Mouse (Mus musculus) T-helper 2 cell (primary cell): ENCODE measurements around the gene Ngfr.

Experiments used
- in situ Hi-C: fragments of 300-600 bp; cut with MboI, MseI; formaldehyde crosslinking; loops from one replicate; pipeline ENCODE4 v1.15.1; 2025; ENCODE audit warnings: high pct_unique_total_duplicates

Gene Ngfr

DNA sequence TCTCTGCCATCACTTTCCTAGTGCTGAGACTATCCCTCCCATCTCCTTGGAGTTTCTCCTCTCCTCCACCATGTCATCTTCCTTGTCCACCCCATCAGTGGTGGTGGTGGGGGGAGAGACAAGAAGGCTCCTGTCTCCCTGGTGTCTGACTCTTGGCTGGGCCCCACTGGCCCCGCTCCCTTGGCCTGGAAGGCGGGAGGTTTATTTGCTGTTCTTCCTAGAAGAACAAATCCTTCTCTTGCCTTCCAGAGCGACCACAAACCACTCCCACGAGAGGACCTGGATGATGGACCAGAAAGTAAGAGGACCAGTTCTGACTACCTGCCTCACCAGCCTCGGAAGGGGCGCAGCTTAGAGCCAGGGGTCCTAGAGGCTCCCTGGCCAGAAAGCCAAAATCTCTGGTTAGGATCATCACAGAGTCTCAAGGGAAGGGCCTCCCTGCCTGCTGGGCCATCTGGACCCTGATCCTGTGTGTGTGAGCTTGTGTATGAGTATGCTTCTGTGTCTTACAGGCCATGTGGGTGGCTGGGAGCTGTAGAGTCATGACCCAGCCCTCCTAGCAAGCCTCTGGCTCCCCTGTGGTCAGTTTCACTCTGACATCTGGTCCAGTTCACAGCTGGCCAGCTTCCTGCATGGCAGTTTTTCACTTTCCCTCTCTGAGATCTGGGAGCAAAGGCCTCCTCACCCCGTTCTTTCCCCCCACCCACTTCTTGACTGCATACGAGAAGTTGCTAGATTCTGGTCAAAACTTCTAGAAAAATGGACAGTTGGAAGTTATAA lies 19.4 kb downstream of the Ngfr start:
- in situ Hi-C loops, result no loop called here

DNA sequence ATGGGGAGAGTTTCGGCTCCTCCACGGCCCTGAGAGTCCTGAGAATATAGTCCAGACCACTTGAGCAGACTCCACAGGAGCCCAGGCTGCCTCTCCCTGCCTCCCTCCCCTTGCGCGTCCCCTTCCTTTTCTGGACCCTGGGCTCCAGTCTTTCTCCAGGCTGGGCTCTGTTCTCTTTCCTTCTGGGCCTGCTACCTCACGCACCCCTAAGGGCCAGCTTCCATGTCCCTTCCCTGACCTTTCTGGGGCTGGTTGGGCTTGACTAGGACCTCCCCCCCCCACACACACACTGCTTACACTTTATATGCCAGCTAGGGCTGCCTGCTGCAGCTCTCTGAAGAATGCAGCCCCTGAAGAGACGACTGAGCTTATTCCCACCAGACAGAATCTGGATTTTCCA lies 20.2 kb downstream of the Ngfr start:
- in situ Hi-C loops, result no loop called here

DNA sequence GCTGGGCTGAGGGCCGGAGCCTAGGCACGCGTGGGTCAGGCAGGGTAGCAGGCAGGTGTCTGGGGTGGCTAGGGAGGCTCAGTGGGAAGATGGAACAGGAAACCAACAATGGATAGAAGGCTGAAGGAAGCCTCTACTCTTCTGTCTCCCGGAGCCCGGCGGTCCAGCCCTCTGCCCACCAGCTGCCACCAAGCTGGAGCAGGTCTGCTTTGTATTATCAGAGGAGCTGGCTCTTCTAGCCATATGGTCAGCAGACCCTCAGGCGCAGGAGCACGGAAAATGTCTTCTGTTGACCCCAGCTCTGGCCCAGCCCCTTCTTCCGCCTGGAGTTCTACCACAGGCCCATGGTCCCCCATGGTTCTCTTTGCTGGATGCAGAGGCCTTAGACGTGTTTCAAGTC lies 22.2 kb downstream of the Ngfr start:
- in situ Hi-C loops, result no loop called here

DNA sequence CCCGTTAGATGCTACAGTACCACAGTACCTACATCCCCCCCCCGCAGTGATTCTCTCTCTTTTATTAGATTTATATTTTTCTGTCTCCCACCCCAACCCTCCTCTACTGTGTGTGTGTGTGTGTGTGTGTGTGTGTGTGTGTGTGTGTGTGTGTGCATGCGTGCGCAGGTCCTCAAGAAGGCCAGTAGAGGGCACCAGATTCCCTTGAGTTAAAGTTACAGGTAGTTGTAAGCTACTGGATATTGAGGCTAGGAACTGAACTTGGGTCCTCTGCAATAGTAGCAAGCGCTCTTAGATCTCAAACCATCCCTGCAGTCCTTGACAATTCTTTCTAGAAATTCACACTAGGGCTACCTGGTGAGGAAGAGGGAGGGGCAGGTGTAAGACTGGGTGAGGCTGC lies 23.7 kb downstream of the Ngfr start:
- in situ Hi-C loops, result no loop called here

DNA sequence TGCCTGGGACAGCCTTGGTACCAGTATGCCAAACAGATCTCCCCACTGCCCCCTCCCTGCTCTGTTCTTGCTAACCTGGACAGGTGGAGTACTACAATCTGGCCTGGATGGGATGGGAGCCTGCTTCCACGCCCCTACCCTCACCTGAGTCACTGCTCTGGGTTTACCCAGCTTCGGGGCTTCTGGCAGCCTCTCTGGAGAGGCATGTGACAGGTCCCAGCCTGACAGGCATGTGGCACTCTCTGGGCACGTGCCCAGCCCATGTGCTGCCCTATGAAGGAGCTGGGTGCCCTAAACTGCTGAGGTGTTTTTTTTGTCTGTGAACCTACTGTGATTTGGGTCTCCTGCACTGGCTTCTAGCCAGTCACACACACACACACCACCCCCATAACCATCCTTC lies 26.8 kb downstream of the Ngfr start:
- in situ Hi-C loops, result no loop called here

DNA sequence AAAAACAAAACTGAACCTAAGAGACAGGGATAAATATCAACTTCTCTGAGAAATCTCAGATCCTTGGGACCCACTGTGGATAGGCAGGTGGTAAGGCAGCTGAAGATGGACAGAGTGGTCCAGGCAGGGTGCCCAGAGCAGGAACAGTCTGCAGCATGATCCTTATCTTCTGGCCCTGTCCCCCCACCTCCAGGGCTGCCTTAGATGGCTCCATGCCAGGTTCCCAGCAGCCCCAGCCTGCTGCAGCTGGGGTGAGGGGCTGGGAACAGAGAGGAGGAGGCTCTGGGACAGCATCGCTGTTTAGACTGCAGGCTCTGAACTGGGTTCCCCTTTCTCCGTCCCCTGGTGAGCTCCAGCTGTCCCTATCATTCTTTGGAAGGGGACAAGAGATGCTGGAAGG lies 27.8 kb downstream of the Ngfr start:
- in situ Hi-C loops, result no loop called here

DNA sequence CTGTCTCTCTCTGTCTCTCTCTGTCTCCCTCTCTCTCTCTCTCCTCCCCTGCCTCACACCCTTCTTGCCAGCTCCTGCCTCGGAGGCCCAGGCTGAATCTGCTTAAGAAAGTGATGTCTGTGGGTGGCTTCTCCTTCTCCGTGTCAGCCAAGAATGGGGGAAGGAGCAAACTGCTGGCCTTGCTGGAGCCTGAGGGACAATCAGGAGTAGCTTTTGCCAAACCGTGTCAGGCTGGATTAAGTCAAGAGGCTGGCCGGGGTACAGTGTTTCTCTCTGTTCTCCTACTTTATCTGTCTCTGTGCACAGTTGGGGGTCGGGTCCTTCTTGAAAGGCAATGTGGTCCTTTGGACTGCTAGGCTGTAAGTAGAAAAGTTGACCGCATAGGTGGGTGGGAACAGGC lies 29.8 kb downstream of the Ngfr start:
- in situ Hi-C loops, result no loop called here

DNA sequence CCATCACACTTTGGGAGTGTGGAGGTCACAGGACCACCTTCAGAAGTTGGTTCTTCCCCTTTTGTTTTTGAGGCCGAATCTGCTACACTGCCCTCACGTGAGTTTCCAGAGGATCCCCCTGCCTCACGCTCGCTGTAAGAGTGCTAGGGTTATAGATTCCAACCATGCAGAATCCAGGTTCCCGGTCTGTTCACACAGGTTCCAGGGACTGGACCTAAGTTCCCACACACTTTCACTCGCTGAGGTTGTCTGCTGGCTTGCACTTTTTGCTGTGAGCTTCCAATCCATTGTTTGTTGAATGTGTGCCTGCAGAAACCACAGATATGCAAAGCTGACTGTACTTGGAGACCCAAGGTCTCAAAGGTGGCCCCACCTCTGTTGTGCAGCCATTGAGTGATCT lies 30.5 kb downstream of the Ngfr start:
- in situ Hi-C loops, result no loop called here

DNA sequence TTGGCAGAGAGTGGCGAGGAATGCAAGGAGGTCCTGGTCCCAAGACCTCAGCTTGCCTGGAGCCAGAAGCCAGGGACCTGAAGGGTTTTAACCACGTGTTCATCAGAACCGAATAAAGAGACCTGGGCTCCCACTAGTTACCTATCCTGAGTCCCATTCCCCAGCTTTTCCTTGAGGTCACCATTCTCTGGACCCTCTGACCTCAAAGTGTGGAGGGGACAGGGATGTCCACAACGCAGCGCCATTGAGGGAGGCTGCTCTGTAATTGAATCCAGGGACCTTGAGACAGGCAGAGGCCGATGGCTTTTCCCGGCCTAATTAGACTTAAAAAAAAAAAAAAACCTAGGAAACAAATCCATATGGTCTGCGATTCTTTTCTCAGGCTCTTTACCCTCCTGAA lies 32.3 kb downstream of the Ngfr start:
- in situ Hi-C loops, result no loop called here

DNA sequence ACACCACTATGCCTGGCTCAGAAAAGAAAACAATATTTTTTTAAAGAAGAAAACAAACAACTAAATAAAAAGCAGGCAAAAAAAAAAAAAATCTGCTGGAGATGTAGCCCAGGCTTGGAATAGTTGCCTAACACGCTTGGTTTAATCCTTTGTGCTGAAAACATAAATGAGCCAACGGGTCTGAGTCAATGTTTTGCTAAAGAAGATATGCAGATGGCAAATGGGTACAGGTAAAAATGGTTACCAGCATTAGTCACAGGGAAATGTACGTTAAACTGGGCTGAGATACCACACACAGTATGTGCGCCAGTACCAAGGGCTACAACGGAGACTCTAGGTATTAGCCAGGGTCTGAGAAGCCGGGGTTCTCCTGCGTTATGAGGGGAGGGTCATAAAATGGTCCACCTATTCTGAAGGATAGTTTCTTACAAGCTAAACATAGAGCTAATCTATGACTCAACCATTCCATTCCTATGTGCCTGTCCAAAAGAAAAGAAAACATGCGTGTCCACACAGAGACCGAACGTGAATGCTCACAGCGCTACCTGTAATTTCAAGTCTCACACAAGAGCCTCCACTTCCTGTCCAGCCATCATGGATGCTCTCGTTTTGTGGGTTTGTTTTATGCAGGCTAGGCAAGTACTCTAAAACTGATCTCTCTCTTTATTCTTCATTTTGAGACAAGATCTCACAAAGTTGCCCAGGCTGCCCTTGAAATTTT lies 37.1 kb downstream of the Ngfr start:
- in situ Hi-C loops, result no loop called here

DNA sequence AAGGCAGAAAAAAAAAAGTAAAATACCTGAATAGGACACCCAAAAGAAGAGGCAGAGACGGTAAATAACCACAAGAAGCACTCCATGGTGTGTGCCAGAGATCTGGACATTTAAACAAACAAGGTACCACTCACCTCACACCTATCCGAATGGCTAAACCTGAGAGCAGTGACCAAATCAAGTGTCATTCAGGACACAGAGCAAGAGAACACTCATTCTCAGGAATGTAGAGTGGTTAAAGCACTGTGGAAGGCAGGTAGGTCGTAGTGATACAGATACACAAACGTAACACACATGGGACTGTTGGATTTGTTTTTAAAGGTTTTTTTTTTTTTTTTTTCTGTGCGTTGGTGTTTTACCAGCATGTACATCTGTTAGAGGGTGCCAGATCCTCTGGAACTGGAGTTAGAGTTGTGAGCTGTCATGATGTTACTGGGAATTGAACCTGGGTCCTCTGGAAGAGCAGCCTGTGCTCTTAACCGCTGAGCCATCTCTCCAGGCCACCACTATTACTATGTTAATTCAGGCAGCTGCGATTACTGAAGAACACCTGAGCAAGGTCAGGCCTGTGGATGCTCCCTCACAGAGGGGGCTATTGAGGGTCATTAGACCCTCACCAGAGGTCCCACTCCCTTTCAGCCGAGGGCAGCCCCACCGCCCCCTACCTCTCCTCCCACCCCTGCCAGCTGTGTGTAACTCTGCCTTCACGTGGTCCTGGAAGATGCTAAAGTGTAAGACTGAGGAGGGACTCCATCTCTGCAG lies 41.3 kb downstream of the Ngfr start:
- in situ Hi-C loops, result no loop called here

DNA sequence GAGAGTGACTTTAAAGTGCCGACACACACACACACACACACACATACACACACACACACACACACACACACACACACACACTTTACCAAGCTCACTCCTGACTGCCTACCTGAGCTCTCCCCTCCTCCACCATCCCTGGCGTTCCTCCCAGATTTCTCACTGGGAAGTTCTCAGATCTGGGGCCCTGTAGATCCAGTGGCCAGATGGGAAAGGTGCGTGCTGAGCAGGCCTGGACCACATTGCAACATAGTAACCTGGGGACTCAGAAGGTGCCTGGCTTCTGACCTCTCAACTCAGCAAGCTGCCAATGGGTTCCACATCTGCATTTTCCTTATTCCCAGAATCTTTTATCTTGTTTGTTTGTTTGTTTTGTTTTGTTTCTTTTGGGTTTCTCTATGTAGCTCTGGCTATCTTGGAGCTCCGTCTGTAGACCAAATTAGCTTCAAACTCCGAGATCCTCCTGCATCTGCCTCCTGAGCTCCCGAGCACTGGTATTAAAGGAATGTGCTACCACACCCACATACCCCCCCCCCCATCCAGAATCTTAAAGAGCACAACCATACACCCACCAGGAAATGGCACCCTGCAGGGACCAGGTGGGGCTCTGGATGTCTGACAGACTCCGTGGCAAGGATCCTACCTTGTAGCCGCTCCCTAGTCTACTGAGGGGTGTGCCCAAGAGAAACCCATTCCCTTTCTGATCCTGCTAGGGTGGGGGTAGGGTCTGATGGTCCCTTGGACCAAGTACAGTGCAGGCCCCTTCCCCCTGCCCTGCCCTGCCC lies 42.8 kb downstream of the Ngfr start:
- in situ Hi-C loops, result no loop called here

DNA sequence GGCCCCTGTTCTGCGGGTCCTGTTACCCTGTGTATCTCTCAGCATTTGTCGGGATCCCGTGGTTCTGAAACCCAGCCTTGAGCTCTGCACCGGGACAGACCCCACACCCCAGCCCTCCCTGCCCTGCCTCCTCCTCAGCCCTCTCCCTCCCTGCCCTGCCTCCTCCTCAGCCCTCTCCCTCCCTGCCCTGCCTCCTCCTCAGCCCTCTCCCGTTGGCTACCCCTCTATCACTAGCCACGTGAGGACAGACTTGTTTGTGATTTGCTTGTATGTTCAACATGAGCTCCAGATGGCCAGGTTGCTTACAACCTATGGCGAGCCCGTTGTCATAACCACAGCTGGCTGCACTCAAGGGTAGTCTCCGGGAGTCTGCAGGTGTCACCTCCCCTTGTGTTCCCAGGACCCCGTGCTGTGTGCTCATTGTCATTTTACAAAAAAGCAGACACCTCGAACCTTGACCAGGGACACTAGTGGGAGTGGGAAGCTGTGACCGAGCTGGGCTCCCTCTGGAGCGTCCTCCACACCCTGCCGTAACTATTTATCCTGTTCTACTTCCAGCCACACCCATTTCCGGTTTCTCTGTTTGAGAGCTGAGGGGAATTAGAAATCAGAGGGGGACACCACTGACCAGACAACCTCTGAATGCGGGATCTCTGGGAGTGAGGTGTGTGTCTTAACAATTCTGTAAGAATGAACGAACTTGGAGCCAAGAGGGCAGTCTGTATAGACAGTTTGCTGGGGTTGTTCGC lies 46.7 kb downstream of the Ngfr start:
- in situ Hi-C loops, result no loop called here

DNA sequence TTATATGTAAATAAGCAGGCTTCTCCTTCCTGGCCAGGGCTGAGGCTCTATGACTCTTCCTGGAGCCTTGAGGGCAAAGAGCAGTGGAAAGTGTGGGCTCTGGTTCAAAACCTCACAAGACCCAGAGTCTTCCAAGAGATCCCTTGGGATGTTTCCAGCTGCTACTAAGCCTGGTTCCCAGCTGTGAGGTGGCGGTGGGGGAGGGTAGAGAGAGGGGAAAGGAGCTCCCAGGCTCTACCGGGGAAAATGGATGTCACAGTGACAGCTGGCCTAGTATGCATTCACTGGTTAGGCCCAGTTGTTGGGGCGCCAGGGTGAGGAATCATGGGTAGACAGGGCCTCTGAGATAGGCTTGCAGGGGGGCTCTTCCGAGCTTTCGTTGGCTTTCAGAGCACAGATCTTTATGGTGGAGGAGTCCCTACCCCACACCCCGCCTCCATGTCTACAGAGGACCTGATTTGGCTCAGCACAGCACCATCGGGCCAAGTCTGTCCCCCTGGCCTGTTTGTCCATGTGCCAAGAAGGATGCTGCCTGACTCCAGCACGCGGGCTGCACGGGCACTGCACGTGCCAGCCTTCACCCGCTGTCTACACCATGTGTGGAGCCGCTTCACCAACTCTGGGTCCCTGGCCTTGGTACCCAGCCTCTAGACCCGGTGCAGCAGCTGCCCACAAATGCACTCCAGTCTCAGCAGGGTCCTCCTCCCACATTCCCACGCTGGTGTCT lies 49.0 kb downstream of the Ngfr start:
- in situ Hi-C loops, result loop anchor here (5.0 to 10.0 kb wide), 2 partner anchors 64 to 114 kb away; no protein-coding TSS in a partner anchor

DNA sequence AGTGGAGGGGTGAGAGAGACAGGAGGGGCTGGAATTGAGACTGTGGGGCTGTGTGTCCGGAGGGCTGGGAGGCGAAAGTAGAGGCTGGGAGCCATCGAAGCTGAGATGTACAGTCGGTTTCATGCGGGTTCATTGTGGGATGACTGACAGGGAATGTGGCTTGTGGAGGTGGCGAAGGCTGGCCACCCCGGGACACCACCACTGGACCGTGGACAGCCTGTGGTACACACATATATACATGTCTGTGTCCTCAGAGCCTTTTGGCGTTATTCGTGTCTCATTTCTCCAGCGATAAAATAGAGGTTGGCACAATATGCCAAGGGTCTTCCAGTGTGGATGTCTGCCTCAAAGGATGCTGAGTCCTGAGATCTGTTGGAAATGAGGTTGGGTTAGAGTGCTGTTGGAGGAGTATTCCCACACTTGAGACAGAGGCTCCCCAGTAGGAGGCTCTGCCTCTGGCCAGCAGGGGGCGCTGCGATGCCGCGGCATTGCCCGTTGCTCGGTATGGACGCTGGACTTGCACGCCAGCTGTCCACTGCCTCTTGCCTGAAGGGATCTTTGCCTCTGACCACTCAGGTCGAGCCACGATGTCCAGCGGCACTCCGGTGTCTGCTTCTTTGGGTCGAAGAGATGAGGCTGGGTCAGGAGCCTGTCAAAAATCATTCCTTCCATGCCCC lies 53.9 kb downstream of the Ngfr start:
- in situ Hi-C loops, result loop anchor here (5.0 to 10.0 kb wide), 2 partner anchors 54 to 59 kb away; partner anchors contain the start of gene Ngfr

DNA sequence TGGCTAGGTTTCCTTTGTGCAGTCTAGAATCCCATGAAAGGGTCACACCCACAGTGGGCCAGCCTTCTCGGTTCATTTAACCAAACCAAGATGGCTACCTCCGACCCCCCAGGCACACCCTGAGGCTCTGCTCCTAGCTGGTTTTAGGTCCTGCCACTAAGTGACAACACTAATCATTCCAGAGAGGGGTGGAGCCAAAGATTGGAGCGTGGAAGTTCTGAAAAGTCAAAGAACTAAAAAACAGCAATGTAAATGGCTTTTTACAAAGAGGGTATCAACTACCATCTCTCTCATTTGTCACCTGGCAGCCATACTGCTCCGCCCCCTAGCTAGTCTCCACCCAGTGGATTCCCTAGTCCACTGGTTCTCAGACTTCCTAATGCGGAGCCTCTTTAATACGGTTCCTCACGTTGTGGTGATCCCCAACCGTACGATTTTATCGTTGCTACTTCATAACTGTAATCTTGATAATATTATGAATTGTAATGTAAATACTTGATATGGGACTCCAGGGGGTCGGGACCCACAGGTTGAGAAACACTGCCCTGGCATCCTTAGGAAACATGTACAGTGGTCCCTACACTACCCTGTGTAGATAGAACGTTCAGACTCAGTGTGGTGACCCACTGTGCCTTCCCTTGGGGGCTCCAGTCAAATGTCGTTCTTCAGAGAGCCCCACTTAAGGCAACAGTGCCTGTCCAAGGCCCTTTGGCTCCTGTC lies 55.0 kb downstream of the Ngfr start:
- in situ Hi-C loops, result loop anchor here (5.0 to 10.0 kb wide), 2 partner anchors 55 to 58 kb away; partner anchors contain the start of gene Ngfr

DNA sequence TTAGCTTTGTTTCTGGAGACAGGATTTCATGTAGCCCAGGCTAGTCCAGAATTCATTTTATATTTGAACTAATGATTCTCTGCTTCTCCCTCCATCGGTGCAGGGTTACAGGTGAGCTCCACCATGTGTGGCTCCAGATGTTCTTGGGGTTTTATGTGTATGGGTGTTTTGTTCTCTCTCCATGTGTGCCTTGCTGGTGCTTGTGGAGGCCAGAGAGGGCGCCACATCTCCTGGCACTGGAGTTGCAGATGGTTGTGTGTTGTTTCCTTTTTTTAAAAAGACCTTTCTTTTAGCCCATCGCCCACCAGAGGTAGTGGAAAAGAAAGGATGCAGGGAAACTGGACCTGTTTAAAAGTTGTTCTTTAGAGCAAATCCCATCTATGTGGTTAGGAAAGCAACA lies 59.3 kb downstream of the Ngfr start:
- in situ Hi-C loops, result no loop called here

DNA sequence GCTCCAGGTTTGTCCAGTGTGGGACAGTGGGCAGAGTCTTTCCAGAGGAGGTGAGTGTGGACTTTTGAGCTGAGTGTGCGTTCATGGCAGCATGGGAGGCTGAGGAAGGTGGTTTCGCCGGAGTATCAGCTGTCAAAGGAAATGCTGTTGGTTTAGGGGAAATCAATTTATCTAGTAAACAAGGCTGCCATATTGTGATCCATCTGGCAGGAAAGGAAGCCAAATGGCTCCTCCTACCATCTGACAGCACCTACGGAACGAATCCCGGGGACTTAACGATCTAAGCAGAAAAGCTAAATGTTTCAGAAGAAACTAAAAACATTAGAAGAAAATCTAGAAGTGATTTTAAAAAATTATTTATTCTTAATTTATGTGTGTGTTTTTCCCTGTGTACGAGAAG lies 60.2 kb downstream of the Ngfr start:
- in situ Hi-C loops, result no loop called here

DNA sequence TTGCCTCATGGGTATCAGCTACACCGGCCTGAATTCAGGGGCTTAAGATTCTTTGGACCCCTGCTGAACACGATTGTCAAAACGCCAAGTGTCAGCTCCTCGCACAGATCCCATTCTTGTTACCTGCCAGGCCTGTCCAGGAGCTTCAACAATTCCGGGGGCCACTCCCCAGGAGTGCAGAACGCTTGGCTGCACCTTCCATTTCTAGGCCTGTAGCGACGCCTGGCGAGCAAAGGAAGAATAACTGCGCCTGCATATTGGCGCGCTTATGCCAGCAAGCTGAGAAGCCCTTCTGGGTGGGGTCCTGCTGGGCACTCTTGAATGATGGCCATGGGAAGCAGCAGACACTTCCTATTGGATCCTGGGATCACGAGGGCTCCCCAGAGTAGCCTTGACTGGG lies 66.0 kb downstream of the Ngfr start:
- in situ Hi-C loops, result loop anchor here (5.0 kb wide), 2 partner anchors 124 to 264 kb away; no protein-coding TSS in a partner anchor
